Mouse (Mus musculus) forebrain, postnatal 0 days (tissue): ENCODE results near the gene Zcchc4. TPM values are rescaled to one million over a fixed set of nuclear protein-coding genes. Genes with fewer than 3 reads are reported as not detected.

ENCODE experiments used
- ATAC-seq: fragments of 200-750 bp; cut with Nextera tagmentation; 2 replicates; pipeline ENCODE4 v1.8.0; 2017; ENCODE audit warnings: mild to moderate bottlenecking, moderate library complexity
- DNase-seq: peaks from one replicate; pipeline ENCODE4 v3.0.0-alpha.2; 2015
- H3K27ac ChIP-seq: fragments of 300-500 bp; sonication (generic); 2 replicates; pipeline ENCODE4 v1.5.1; 2014; ENCODE audit warnings: low read depth, mild to moderate bottlenecking, antibody characterized with exemption, low read length, moderate library complexity, mixed read lengths
- H3K27me3 ChIP-seq: fragments of 300-500 bp; sonication (generic); 2 replicates; pipeline ENCODE4 v1.6.1; 2014; ENCODE audit warnings: mild to moderate bottlenecking, low read length, mixed read lengths; ENCODE audit not compliant: insufficient read depth
- H3K36me3 ChIP-seq: fragments of 300-500 bp; sonication (generic); 2 replicates; pipeline ENCODE4 v1.6.1; 2014; ENCODE audit warnings: mild to moderate bottlenecking, moderate library complexity; ENCODE audit not compliant: insufficient read depth
- H3K4me1 ChIP-seq: fragments of 300-500 bp; sonication (generic); 2 replicates; pipeline ENCODE4 v1.6.1; 2014; ENCODE audit warnings: antibody characterized with exemption; ENCODE audit not compliant: insufficient read depth
- H3K4me2 ChIP-seq: fragments of 300-500 bp; sonication (generic); 2 replicates; pipeline ENCODE4 v1.6.1; 2014; ENCODE audit warnings: low read depth, mild to moderate bottlenecking, moderate library complexity
- H3K4me3 ChIP-seq: fragments of 300-500 bp; sonication (generic); 2 replicates; pipeline ENCODE4 v1.5.1; 2014; ENCODE audit warnings: low read depth, low read length, mixed read lengths
- H3K9ac ChIP-seq: fragments of 300-500 bp; sonication (generic); 2 replicates; pipeline ENCODE4 v1.6.1; 2014; ENCODE audit warnings: mild to moderate bottlenecking
- H3K9me3 ChIP-seq: fragments of 300-500 bp; sonication (generic); 2 replicates; pipeline ENCODE4 v1.6.1; 2016; ENCODE audit warnings: low read length
- CTCF ChIP-seq: sonication (generic); IDR thresholded peaks from 2 replicates; pipeline ENCODE4 v1.5.1; 2016; ENCODE audit warnings: antibody characterized with exemption, control low read depth, low read depth
- WGBS: fragments of 180-500 bp; shearing (Covaris S2); extraction: QIAGEN DNeasy Blood & Tissue Kit; methylation state at CpG from one replicate; pipeline ENCODE4 v1.1.7; 2014; 5-methylcytosine and 5-hydroxymethylcytosine counted together
- polyA plus RNA-seq: library from polyadenylated mRNA; unstranded; fragments of >200 nt; fragmentation: Nextera tagmentation; extraction: Ambion mirVana; gene quantifications from 2 replicates; pipeline ENCODE4 v1.2.1, GENCODE M21; 2015
- total RNA-seq: library from RNA; depleted of rRNA; stranded (reverse); fragments of >200 nt; gene quantifications from 2 replicates; pipeline ENCODE4 v1.2.3, GENCODE M21; 2014

Zcchc4 gene
- total and polyA plus RNA-seq, 2 experiments from 2014 or later: 6.8 to 11.0 TPM

- no peak overlapping the region for H3K4me2 ChIP-seq
- no peak for TF ChIP-seq CTCF
- no peak overlapping the region for H3K9ac ChIP-seq
- ATAC-seq (no peak), DNase-seq (no peak)
- no peak overlapping the region for H3K27ac ChIP-seq
- WGBS: 91% methylated on average over 7 of the region's 7 CpGs
- H3K27me3 ChIP-seq: no peaks in the 10 kb centered on the region
- H3K9me3 ChIP-seq: no peaks in the 10 kb centered on the region
- peaks cover 9% of the 10 kb centered on the region for H3K36me3 ChIP-seq
- H3K4me3 ChIP-seq: no peak overlapping the region
- H3K4me1 ChIP-seq: no peaks in the 10 kb centered on the region
These were observed 38.1 kb downstream of the Zcchc4 start for GRCm38 (mm10) chr5:52813312-52813711.

DNA sequence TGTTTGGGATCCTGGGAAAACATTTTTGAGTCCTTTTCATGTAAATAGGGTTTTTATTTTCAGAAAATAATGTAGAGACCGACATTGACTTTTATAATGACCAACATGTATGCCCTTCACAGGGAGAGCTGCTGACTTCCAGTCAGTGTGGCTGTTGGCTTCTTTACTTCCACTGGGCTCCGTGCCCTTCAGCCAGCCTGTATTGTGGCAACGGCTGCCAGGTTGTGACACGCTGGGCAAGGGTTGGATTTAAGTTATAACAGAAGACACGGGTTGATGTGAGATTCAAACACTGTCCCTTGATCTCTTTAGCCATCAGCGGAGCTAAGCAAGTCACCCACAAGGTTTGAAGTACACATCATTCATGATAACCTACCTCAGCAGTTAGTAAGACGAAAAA lies 43.5 kb downstream of the Zcchc4 start:
- Histone ChIP-seq H3K9ac (no peak overlapping the region), H3K4me3 (no peak overlapping the region), H3K4me2 (no peak overlapping the region), H3K36me3 (peaks cover 9% of the 10 kb centered on the region), H3K9me3 (no peaks in the 10 kb centered on the region), H3K27ac (no peak overlapping the region), H3K4me1 (no peaks in the 10 kb centered on the region), H3K27me3 (no peaks in the 10 kb centered on the region)
- no peak for TF ChIP-seq CTCF
- 92% methylated on average over 7 of the region's 7 CpGs for WGBS
- ATAC-seq (no peak), DNase-seq (no peak)

DNA sequence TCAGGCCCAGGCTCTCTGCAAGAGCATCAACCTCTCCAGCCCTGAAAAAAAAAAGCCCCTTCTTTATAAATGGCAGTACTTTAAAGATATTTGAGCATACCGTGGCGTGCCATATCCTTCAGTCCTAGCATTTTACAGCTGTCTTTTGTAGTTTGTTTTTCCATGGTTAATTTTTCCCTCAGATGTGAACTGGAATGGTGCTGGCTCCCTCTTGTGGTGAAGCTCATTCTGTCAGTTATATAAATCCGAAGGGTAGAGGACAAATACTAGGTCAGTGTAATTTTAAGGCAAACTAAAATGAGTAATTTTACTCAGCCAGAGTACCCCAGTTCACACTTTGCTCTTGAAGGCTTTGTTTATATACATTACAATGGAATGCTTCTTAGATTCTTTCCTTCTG lies 46.5 kb downstream of the Zcchc4 start:
- H3K4me1 ChIP-seq: no peaks in the 10 kb centered on the region
- no peak overlapping the region for H3K9ac ChIP-seq
- no peak overlapping the region for H3K27ac ChIP-seq
- 26% methylated on average over 3 of the region's 3 CpGs for WGBS
- no peaks in the 10 kb centered on the region for H3K27me3 ChIP-seq
- peak; percentile 65; the same call in 1 of the 2 replicates for ATAC-seq
- H3K4me2 ChIP-seq: no peak overlapping the region
- H3K9me3 ChIP-seq: no peaks in the 10 kb centered on the region
- 0 out of 2 replicates have a peak, but pooled peaks cover 7% of the 10 kb centered on the region for H3K36me3 ChIP-seq
- H3K4me3 ChIP-seq: no peak overlapping the region
- TF ChIP-seq CTCF: peak; percentile 83
- DNase-seq: peak; percentile 81

- no peak overlapping the region for H3K4me3 ChIP-seq
- WGBS: 96% methylated on average over 4 of the region's 4 CpGs
- no peak for TF ChIP-seq CTCF
These were observed 52.7 kb downstream of the Zcchc4 start for GRCm38 (mm10) chr5:52827923-52828322.

GRCm38 (mm10) chr5:52833005-52833404 lies 57.8 kb downstream of the Zcchc4 start:
- Histone ChIP-seq H3K36me3 (peaks cover 7% of the 10 kb centered on the region; the same call in 1 of the 2 replicates), H3K27ac (peak overlapping the region; percentile 89), H3K9me3 (no peaks in the 10 kb centered on the region), H3K4me1 (peaks cover 15% of the 10 kb centered on the region), H3K4me2 (peak overlapping the region; percentile 70), H3K27me3 (no peaks in the 10 kb centered on the region), H3K4me3 (peak overlapping the region; percentile 86), H3K9ac (peak overlapping the region; percentile 93)
- ATAC-seq (no peak), DNase-seq (peak; percentile 32)
- no peak for TF ChIP-seq CTCF

More at GRCm38 (mm10) chr5:52827923-52828322, 52.7 kb downstream of the Zcchc4 start:
- H3K27ac ChIP-seq: no peak overlapping the region
- no peaks in the 10 kb centered on the region for H3K4me1 ChIP-seq
- ATAC-seq: no peak
- no peak overlapping the region for H3K9ac ChIP-seq
- H3K4me2 ChIP-seq: no peak overlapping the region
- no peak for DNase-seq
- H3K9me3 ChIP-seq: no peaks in the 10 kb centered on the region
- no peaks in the 10 kb centered on the region for H3K27me3 ChIP-seq
- H3K36me3 ChIP-seq: 0 out of 2 replicates have a peak, but pooled peaks cover 3% of the 10 kb centered on the region

GRCm38 (mm10) chr5:52833761-52834274 lies 58.6 kb downstream of the Zcchc4 start, which contains the start of gene Anapc4:
Gene Anapc4 (plus strand): TSS chr5:52834012.
- TF ChIP-seq CTCF: no peak

DNA sequence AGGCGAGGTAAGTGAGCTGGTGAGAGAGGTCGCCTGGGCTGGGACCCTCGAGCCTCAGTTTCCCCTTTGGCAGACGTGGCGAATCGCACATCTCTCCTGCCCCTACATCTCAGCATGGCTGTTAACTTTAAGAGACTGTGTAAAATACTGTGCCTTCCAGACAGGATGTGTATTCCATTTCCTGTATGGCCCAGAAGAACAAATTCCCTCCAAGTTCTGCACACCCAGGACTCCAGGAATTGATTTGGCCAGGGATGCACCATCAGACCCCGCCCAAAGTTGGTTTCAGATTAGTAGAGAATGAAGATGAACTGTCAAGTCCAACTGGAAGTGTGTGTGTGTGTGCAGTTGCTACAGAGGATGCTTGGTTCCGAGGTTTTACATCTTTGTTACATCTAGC lies 59.2 kb downstream of the Zcchc4 start:
- DNase-seq: no peak
- TF ChIP-seq CTCF: no peak
- Histone ChIP-seq H3K9me3 (no peaks in the 10 kb centered on the region), H3K4me2 (peak overlapping the region; percentile 70), H3K9ac (peak overlapping the region; percentile 93), H3K36me3 (peaks cover 19% of the 10 kb centered on the region; the same call in 1 of the 2 replicates), H3K4me3 (peak overlapping the region; percentile 86), H3K4me1 (peaks cover 15% of the 10 kb centered on the region), H3K27me3 (no peaks in the 10 kb centered on the region), H3K27ac (peak overlapping the region; percentile 89)
- WGBS: 9% methylated on average over 8 of the region's 8 CpGs
- ATAC-seq: peak; percentile 21

More at GRCm38 (mm10) chr5:52833761-52834274, 58.6 kb downstream of the Zcchc4 start, which contains the start of gene Anapc4:
- no peaks in the 10 kb centered on the region for H3K9me3 ChIP-seq
- WGBS: 3% methylated on average over 50 of the region's 50 CpGs
- ATAC-seq (peak; percentile 98), DNase-seq (peak; percentile 98)
- peaks cover 14% of the 10 kb centered on the region; the same call in 1 of the 2 replicates for H3K36me3 ChIP-seq
- H3K4me3 ChIP-seq: peak within 1 kb of the TSS; percentile 86
- peak within 1 kb of the TSS; percentile 93 for H3K9ac ChIP-seq
- H3K4me2 ChIP-seq: peak within 1 kb of the TSS; percentile 70
- H3K27ac ChIP-seq: peak within 1 kb of the TSS; percentile 89
- H3K4me1 ChIP-seq: peaks cover 15% of the 10 kb centered on the region
- H3K27me3 ChIP-seq: no peaks in the 10 kb centered on the region
